Mouse (Mus musculus) midbrain, embryonic 12.5 days (tissue): ENCODE measurements around the gene Ldlrad3. TPM values are rescaled to one million over a fixed set of nuclear protein-coding genes. Genes with fewer than 3 reads are reported as not detected.

Experiments
- ATAC-seq: fragments of 200-750 bp; cut with Nextera tagmentation; 2 replicates; pipeline ENCODE4 v1.8.0; 2017; ENCODE audit warnings: low read depth, moderate TSS enrichment, moderate library complexity; ENCODE audit not compliant: low FRiP score
- H3K27ac ChIP-seq: fragments of 300-500 bp; sonication (generic); replicated peaks from 2 replicates; pipeline ENCODE4 v1.5.1; 2016; ENCODE audit warnings: mild to moderate bottlenecking
- H3K27me3 ChIP-seq: fragments of 300-500 bp; sonication (generic); 2 replicates; pipeline ENCODE4 v1.6.1; 2016; ENCODE audit warnings: mild to moderate bottlenecking
- H3K36me3 ChIP-seq: fragments of 300-500 bp; sonication (generic); 2 replicates; pipeline ENCODE4 v1.6.1; 2016
- H3K4me1 ChIP-seq: fragments of 300-500 bp; sonication (generic); 2 replicates; pipeline ENCODE4 v1.6.1; 2016
- H3K4me2 ChIP-seq: fragments of 300-500 bp; sonication (generic); replicated peaks from 2 replicates; pipeline ENCODE4 v1.6.1; 2016; ENCODE audit warnings: mild to moderate bottlenecking, moderate library complexity
- H3K4me3 ChIP-seq: fragments of 300-500 bp; sonication (generic); 2 replicates; pipeline ENCODE4 v1.5.1; 2016; ENCODE audit warnings: mild to moderate bottlenecking
- H3K9ac ChIP-seq: fragments of 300-500 bp; sonication (generic); replicated peaks from 2 replicates; pipeline ENCODE4 v1.6.1; 2016; ENCODE audit warnings: mild to moderate bottlenecking, moderate library complexity
- H3K9me3 ChIP-seq: fragments of 300-500 bp; sonication (generic); 2 replicates; pipeline ENCODE4 v1.6.1; 2016; ENCODE audit warnings: mild to moderate bottlenecking
- WGBS: fragments of 180-500 bp; shearing (Covaris S2); methylation state at CpG from one replicate; pipeline ENCODE4 v1.1.7; 2016; 5-methylcytosine and 5-hydroxymethylcytosine counted together
- polyA plus RNA-seq: library from polyadenylated mRNA; unstranded; fragments of >200 nt; fragmentation: Nextera tagmentation; extraction: Ambion mirVana; gene quantifications from 2 replicates; pipeline ENCODE4 v1.2.1, GENCODE M21; 2016

Gene Ldlrad3
- polyA plus RNA-seq, 1 experiment from 2014 or later, result 58.8 TPM

GRCm38 (mm10) chr2:101908773-101909172, 277.4 kb downstream of the Ldlrad3 start:
- H3K4me3 ChIP-seq, result no peak overlapping the region
- no peak for ATAC-seq
- H3K9me3 ChIP-seq, result no peaks in the 10 kb centered on the region
- 0 out of 2 replicates have a peak, but pooled peaks cover 5% of the 10 kb centered on the region for H3K36me3 ChIP-seq
- no peak overlapping the region for H3K27ac ChIP-seq
- 76% methylated on average over 13 of the region's 13 CpGs for WGBS
- no peaks in the 10 kb centered on the region for H3K27me3 ChIP-seq
- peaks cover 10% of the 10 kb centered on the region for H3K4me1 ChIP-seq
- H3K4me2 ChIP-seq, result no peak overlapping the region
- H3K9ac ChIP-seq, result no peak overlapping the region

GRCm38 (mm10) chr2:101907386-101908022, 278.7 kb downstream of the Ldlrad3 start:
- Histone ChIP-seq H3K9me3 (no peaks in the 10 kb centered on the region), H3K4me3 (no peak overlapping the region), H3K4me2 (no peak overlapping the region), H3K36me3 (0 out of 2 replicates have a peak, but pooled peaks cover 5% of the 10 kb centered on the region), H3K27me3 (no peaks in the 10 kb centered on the region), H3K4me1 (peaks cover 10% of the 10 kb centered on the region), H3K27ac (no peak overlapping the region), H3K9ac (no peak overlapping the region)
- 72% methylated on average over 10 of the region's 10 CpGs for WGBS
- ATAC-seq, result no peak

DNA sequence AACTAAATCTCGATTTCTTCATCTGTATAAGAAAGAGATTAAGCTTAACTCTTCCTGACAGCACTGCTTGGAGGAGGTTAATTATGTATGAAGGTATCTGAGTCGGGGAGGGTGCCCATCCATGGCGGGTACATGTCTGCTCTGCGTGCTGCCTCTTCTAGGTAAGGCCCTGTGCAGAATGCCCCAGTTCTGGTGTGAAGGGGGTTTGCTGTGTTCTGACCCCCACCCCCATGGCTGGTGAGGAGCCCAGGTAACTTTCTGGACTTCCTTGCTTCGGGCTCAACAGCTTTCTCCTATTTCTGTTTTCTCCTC, 279.9 kb downstream of the Ldlrad3 start:
- H3K27ac ChIP-seq, result no peak overlapping the region
- H3K4me3 ChIP-seq, result no peak overlapping the region
- WGBS, result 53% methylated on average over 5 of the region's 5 CpGs
- H3K36me3 ChIP-seq, result 0 out of 2 replicates have a peak, but pooled peaks cover 7% of the 10 kb centered on the region
- no peak overlapping the region for H3K9ac ChIP-seq
- peaks cover 10% of the 10 kb centered on the region for H3K4me1 ChIP-seq
- H3K27me3 ChIP-seq, result no peaks in the 10 kb centered on the region
- H3K9me3 ChIP-seq, result no peaks in the 10 kb centered on the region
- ATAC-seq, result peak; percentile 47; the same call in 1 of the 2 replicates
- H3K4me2 ChIP-seq, result no peak overlapping the region

DNA sequence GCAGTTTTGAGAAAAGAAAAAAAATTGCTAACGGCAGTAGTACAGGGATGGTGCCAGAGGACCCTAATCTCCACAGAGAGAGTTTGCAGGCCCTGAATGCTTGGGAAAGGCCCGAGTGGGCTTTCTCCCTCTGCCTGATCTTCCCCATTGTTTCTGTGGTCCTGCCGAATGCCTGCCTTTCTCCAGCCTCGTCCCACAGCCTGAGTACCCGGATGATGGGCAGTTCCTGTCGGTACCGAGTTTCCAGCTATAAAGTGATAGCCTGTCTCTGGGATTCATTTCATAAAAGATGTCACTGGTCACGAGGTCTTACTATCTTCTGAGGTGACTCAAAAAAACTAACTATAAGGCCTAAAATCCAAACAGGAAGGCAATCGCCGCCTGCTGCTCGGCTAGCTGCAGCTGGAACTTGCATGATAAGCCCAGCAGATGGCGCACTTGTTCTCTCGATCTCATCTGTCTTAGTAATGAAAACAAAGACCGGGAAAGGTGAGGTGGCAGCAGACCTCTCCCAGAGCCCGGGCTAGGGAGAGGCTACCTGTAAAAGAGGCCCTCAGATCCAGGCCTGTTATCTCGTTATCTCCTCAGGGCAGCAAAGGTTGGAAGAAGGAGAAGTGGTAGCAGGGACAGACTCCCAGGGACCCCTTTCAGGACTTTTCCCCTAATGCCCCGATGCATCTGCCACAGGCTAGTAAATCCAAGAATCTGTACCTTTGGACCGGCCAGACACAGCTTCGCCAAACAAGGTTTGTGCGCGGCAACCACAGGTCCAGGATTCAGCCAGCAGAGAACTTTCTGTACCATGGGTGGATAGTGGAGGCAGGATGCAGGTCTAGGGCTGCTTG, 280.4 kb downstream of the Ldlrad3 start:
- ATAC-seq, result peak; percentile 79
- Histone ChIP-seq H3K9me3 (no peaks in the 10 kb centered on the region), H3K27me3 (no peaks in the 10 kb centered on the region), H3K4me1 (peaks cover 10% of the 10 kb centered on the region), H3K9ac (0 out of 2 replicates have a peak overlapping the region, but pooled peaks have one; percentile 8), H3K36me3 (peaks cover 11% of the 10 kb centered on the region; the same call in 1 of the 2 replicates), H3K27ac (no peak overlapping the region; the same call in 1 of the 2 replicates), H3K4me3 (no peak overlapping the region), H3K4me2 (peak overlapping the region; percentile 32)
- WGBS, result 20% methylated on average over 21 of the region's 21 CpGs

DNA sequence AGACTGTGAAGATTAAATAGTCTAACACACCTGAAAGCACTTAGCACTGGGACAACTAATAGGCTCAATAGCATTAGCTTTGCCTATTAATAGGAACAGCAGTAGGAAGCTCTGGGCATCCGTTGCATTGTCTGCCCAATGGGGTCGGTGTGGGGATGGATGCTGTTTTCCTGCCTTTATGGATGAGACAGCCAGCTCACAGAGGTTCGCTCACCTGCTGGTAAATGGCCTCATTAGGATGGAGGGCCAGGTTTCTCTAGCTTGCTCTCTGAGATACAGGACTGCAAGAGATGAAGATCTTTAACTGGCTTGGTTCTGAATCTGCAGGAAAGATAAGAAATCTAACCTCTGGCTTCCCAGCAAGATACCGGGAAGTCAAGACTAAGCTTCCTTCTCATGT, 284.0 kb downstream of the Ldlrad3 start:
- Histone ChIP-seq H3K9me3 (no peaks in the 10 kb centered on the region), H3K36me3 (peaks cover 7% of the 10 kb centered on the region; the same call in 1 of the 2 replicates), H3K9ac (no peak overlapping the region), H3K27ac (no peak overlapping the region), H3K4me2 (no peak overlapping the region), H3K4me3 (no peak overlapping the region), H3K27me3 (no peaks in the 10 kb centered on the region), H3K4me1 (peaks cover 4% of the 10 kb centered on the region; the same call in 1 of the 2 replicates)
- ATAC-seq, result no peak
- WGBS, result 80% methylated on average over 4 of the region's 4 CpGs

Other genes starting within 250 kb of the Ldlrad3 start
- gene Trim44, start 221.4 kb upstream of the Ldlrad3 start, polyA plus RNA-seq, result 59.0 and 78.8 TPM in 2 replicates